Mouse (Mus musculus) CH12.LX (cell line): Measurements from ENCODE around the gene Wdr83.

Source experiments
- CTCF ChIP-seq, 2 experiments: IDR thresholded peaks in 1 of 2; conservative IDR thresholded peaks in 1 of 2; 2 replicates each; pipeline ENCODE4 v1.5.1; 2011 to 2012; ENCODE audit warnings: low read depth in 2 of 2, low read length in 2 of 2, improper control_type of control experiment in 1 of 2, inconsistent platforms in 1 of 2, mild to moderate bottlenecking in 1 of 2, moderate library complexity in 1 of 2
- EP300 ChIP-seq: IDR thresholded peaks from 2 replicates; pipeline ENCODE4 v1.6.1; 2011; ENCODE audit warnings: low read length, improper control_type of control experiment
- GABPA ChIP-seq: IDR thresholded peaks from 2 replicates; pipeline ENCODE4 v1.6.1; 2012; ENCODE audit warnings: low read depth, low read length, improper control_type of control experiment, inconsistent platforms; ENCODE audit not compliant: insufficient replicate concordance
- HCFC1 ChIP-seq: IDR thresholded peaks from 2 replicates; pipeline ENCODE4 v1.6.1; 2012; ENCODE audit warnings: low read depth, mild to moderate bottlenecking, inconsistent platforms, low read length, improper control_type of control experiment
- JUND ChIP-seq: conservative IDR thresholded peaks from 2 replicates; pipeline ENCODE4 v1.6.1; 2011; ENCODE audit warnings: low read depth, low read length, improper control_type of control experiment
- KAT2A ChIP-seq: IDR thresholded peaks from 2 replicates; pipeline ENCODE4 v1.6.1; 2012; ENCODE audit warnings: low read length, improper control_type of control experiment, inconsistent platforms; ENCODE audit not compliant: insufficient replicate concordance
- POLR2A ChIP-seq: IDR thresholded peaks from 2 replicates; pipeline ENCODE4 v1.6.1; 2011; ENCODE audit warnings: low read depth, mild to moderate bottlenecking, improper control_type of control experiment, low read length
- POLR2AphosphoS2 ChIP-seq: IDR thresholded peaks from 2 replicates; pipeline ENCODE4 v1.6.1; 2011; ENCODE audit warnings: low read depth, low read length, improper control_type of control experiment
- TCF12 ChIP-seq: IDR thresholded peaks from 2 replicates; pipeline ENCODE4 v1.6.1; 2014; ENCODE audit warnings: low read depth, mild to moderate bottlenecking, inconsistent platforms, low read length, improper control_type of control experiment

DNA sequence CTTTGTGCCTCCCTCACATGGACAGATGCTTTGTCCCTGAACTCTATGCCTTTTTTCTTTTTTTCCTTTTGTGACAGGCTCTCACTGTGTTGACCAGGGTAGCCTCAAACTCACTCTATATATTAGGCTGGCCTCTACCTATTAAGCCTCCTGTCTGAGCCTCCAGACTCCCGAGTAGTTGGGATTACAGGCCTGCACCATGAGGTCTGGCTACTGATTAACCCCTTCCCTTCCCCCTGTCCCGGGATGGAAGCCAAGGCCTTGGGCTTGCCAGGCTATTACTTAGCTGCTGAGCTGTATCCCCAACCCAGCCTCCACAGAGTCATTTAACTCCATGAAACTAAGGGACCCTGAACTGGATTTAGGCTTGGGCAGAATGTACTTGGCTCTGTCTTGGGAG lies 15.9 kb downstream of the Wdr83 start:
- TF ChIP-seq CTCF (conservative IDR thresholded peaks at IDR 0.05 in 1 of 2, IDR thresholded peaks at IDR 0.05 in 1 of 2; ENCODE audit: low read depth in 2 of 2, low read length in 2 of 2) (no peak), POLR2AphosphoS2 (no peak), HCFC1 (no peak), POLR2A (no peak), TCF12 (no peak), EP300 (no peak), KAT2A (no peak), GABPA (no peak), JUND (no peak)
